Mouse (Mus musculus): ENCODE results near the gene Tsga10.
A peak's percentile ranks its signal among the peaks of the same experiment; 100 is the strongest.

Gene Tsga10

GRCm38 (mm10) chr1:37850696-37851095 is 15.5 kb downstream of the Tsga10 start:
- DNase-seq = no peak

- DNase-seq = peak; percentile 24
These were observed 19.4 kb downstream of the Tsga10 start for GRCm38 (mm10) chr1:37846878-37847277.

GRCm38 (mm10) chr1:37831681-37832080 is 34.5 kb downstream of the Tsga10 start:
- DNase-seq = no peak

- peak; percentile 2 for DNase-seq
These were observed 63.9 kb downstream of the Tsga10 start for GRCm38 (mm10) chr1:37802291-37802690.

GRCm38 (mm10) chr1:37800298-37800697 is 65.9 kb downstream of the Tsga10 start:
- DNase-seq = no peak

GRCm38 (mm10) chr1:37799505-37799904 is 66.7 kb downstream of the Tsga10 start:
- DNase-seq = no peak

- no peak for DNase-seq
These were observed 106.8 kb downstream of the Tsga10 start for GRCm38 (mm10) chr1:37759407-37759806.

- DNase-seq = no peak
These were observed 121.5 kb downstream of the Tsga10 start for GRCm38 (mm10) chr1:37744650-37745259.

- no peak for DNase-seq
These were observed 123.5 kb downstream of the Tsga10 start for GRCm38 (mm10) chr1:37742602-37743270.

- no peak for DNase-seq
These were observed 124.1 kb downstream of the Tsga10 start for GRCm38 (mm10) chr1:37742126-37742525.

- no peak for DNase-seq
These were observed 125.9 kb downstream of the Tsga10 start for GRCm38 (mm10) chr1:37740161-37740802.

- DNase-seq = no peak
These were observed 127.3 kb downstream of the Tsga10 start for GRCm38 (mm10) chr1:37738895-37739294.

GRCm38 (mm10) chr1:37737045-37737444 is 129.2 kb downstream of the Tsga10 start:
- no peak for DNase-seq

GRCm38 (mm10) chr1:37735932-37736331 is 130.3 kb downstream of the Tsga10 start:
- DNase-seq = no peak

- DNase-seq = no peak
These were observed 131.4 kb downstream of the Tsga10 start for GRCm38 (mm10) chr1:37734841-37735240.

- no peak for DNase-seq
These were observed 136.9 kb downstream of the Tsga10 start for GRCm38 (mm10) chr1:37729353-37729752.

- DNase-seq = no peak
These were observed 138.2 kb downstream of the Tsga10 start for GRCm38 (mm10) chr1:37728053-37728452.

- DNase-seq = no peak
These were observed 139.0 kb downstream of the Tsga10 start for GRCm38 (mm10) chr1:37727186-37727585.

- DNase-seq = no peak
These were observed 139.8 kb downstream of the Tsga10 start for GRCm38 (mm10) chr1:37726426-37726825.

GRCm38 (mm10) chr1:37725880-37726279 is 140.3 kb downstream of the Tsga10 start:
- DNase-seq = no peak

GRCm38 (mm10) chr1:37721092-37721491 is 145.1 kb downstream of the Tsga10 start:
- DNase-seq = no peak

GRCm38 (mm10) chr1:37719761-37720640 is 146.2 kb downstream of the Tsga10 start, which contains the start of gene 2010300C02Rik:
Gene 2010300C02Rik (minus strand): TSS chr1:37720085.
- DNase-seq = peak; percentile 20
